Mouse (Mus musculus) neural tube, embryonic 14.5 days (tissue): ENCODE results near the gene Atg4a. TPM values are rescaled to one million over a fixed set of nuclear protein-coding genes. Genes with fewer than 3 reads are reported as not detected.

ENCODE experiments used
- ATAC-seq: fragments of 200-750 bp; cut with Nextera tagmentation; 2 replicates; pipeline ENCODE4 v1.8.0; 2017; ENCODE audit warnings: low read depth, mild to moderate bottlenecking, moderate TSS enrichment, moderate library complexity
- H3K27ac ChIP-seq: fragments of 300-500 bp; sonication (generic); 2 replicates; pipeline ENCODE4 v1.5.1; 2014; ENCODE audit warnings: low read depth, mild to moderate bottlenecking, control low read depth, low read length, moderate library complexity, mixed read lengths
- H3K27me3 ChIP-seq: fragments of 300-500 bp; sonication (generic); 2 replicates; pipeline ENCODE4 v1.6.1; 2014; ENCODE audit warnings: low read length; ENCODE audit not compliant: control insufficient read depth, insufficient read depth
- H3K36me3 ChIP-seq: fragments of 300-500 bp; sonication (generic); 2 replicates; pipeline ENCODE4 v1.6.1; 2014; ENCODE audit warnings: low read length, mixed read lengths; ENCODE audit not compliant: control insufficient read depth, insufficient read depth
- H3K4me1 ChIP-seq: fragments of 300-500 bp; sonication (generic); 2 replicates; pipeline ENCODE4 v1.6.1; 2014; ENCODE audit warnings: low read length; ENCODE audit not compliant: control insufficient read depth, insufficient read depth
- H3K4me2 ChIP-seq: fragments of 300-500 bp; sonication (generic); 2 replicates; pipeline ENCODE4 v1.6.1; 2014; ENCODE audit warnings: mild to moderate bottlenecking, low read depth, low read length, control low read depth
- H3K4me3 ChIP-seq: fragments of 300-500 bp; sonication (generic); 2 replicates; pipeline ENCODE4 v1.5.1; 2014; ENCODE audit warnings: low read depth, low read length, control low read depth, mixed read lengths
- H3K9ac ChIP-seq: fragments of 300-500 bp; sonication (generic); replicated peaks from 2 replicates; pipeline ENCODE4 v1.6.1; 2014; ENCODE audit warnings: low read depth, mild to moderate bottlenecking, control low read depth, low read length, mixed read lengths
- H3K9me3 ChIP-seq: fragments of 300-500 bp; sonication (generic); 2 replicates; pipeline ENCODE4 v1.6.1; 2016; ENCODE audit warnings: low read length; ENCODE audit not compliant: control insufficient read depth
- WGBS: fragments of 180-500 bp; shearing (Covaris S2); extraction: QIAGEN DNeasy Blood & Tissue Kit; methylation state at CpG from one replicate; pipeline ENCODE4 v1.1.7; 2014; 5-methylcytosine and 5-hydroxymethylcytosine counted together
- polyA plus RNA-seq: library from polyadenylated mRNA; unstranded; fragments of >200 nt; fragmentation: Nextera tagmentation; extraction: Ambion mirVana; gene quantifications from 2 replicates; pipeline ENCODE4 v1.2.1, GENCODE M21; 2014

The Atg4a gene
- polyA plus RNA-seq, 1 experiment from 2014 or later, result 9.4 TPM

GRCm38 (mm10) chrX:140979546-140979945 lies 22.8 kb downstream of the Atg4a start:
- 84% methylated on average over 2 of the region's 2 CpGs for WGBS
- no peaks in the 10 kb centered on the region for H3K36me3 ChIP-seq

DNA sequence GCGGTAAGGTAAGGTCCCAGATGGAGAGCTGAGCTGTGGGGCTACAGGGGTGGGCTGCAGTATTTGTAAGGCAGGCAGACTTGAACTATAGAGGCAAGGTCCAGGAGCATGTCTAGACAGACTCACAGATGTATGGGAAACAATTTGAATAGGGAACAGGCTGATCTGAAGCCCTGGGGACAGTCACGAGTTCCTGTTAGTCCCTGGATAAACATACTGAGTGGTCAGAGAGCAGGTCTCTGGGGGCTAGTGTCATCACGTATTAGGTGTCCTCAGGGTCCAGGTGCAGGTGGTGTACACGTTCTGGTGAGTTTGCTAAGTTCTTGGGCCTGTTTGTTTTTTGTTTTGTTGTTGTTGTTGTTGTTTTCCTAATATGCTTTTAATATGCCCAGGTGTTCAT lies 23.5 kb downstream of the Atg4a start:
- no peak overlapping the region for H3K4me2 ChIP-seq
- H3K9ac ChIP-seq, result no peak overlapping the region
- H3K36me3 ChIP-seq, result no peaks in the 10 kb centered on the region
- H3K4me3 ChIP-seq, result no peak overlapping the region
- WGBS, result 72% methylated on average over 4 of the region's 4 CpGs
- H3K27ac ChIP-seq, result no peak overlapping the region
- H3K27me3 ChIP-seq, result peaks cover 5% of the 10 kb centered on the region; the same call in 1 of the 2 replicates
- no peaks in the 10 kb centered on the region for H3K4me1 ChIP-seq
- H3K9me3 ChIP-seq, result no peaks in the 10 kb centered on the region
- no peak for ATAC-seq

More at GRCm38 (mm10) chrX:140979546-140979945, 22.8 kb downstream of the Atg4a start:
- Histone ChIP-seq H3K4me2 (no peak overlapping the region), H3K4me3 (no peak overlapping the region), H3K9me3 (no peaks in the 10 kb centered on the region), H3K27me3 (peaks cover 5% of the 10 kb centered on the region; the same call in 1 of the 2 replicates), H3K27ac (no peak overlapping the region), H3K9ac (no peak overlapping the region), H3K4me1 (no peaks in the 10 kb centered on the region)
- no peak for ATAC-seq

DNA sequence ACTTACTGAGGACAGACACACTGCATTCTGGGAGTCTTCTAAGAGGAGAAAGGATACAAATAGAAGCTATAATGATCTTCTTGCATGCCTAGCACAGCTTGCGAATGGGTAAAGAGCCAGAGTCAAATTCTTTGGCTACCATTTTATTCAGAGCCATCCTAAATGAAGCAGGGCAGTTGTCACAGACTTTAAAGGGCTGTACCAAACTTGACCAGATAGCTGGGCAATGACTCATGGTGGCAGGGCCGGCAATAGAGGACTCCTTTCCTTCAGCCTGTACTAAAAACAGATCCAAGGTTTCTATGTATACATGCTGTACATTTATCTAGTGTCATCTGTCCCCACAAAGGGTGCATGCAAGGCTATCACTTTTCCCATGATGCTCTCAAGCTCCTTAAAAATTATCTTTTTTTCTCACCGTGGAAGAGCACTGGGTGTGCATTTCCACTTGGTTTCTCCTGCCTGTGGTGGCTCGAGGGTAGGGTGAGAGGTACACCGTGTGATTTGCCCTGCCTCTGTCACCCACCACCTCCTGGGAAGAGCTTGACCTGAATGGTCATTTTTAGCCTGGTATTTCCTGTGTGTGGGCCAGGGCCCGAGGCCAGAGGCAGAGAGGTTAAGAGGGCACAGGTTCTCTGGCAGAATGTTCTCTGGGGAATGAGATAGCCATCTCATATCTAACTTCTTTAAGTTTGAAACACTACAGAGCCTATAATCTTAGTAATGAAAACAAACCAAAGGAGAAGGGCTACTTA lies 26.7 kb downstream of the Atg4a start:
- Histone ChIP-seq H3K4me3 (no peak overlapping the region), H3K9ac (no peak overlapping the region), H3K4me1 (no peaks in the 10 kb centered on the region), H3K9me3 (no peaks in the 10 kb centered on the region), H3K4me2 (no peak overlapping the region), H3K36me3 (no peaks in the 10 kb centered on the region), H3K27ac (no peak overlapping the region), H3K27me3 (no peaks in the 10 kb centered on the region)
- WGBS, result 74% methylated on average over 6 of the region's 6 CpGs
- no peak for ATAC-seq

GRCm38 (mm10) chrX:140984795-140985194 lies 28.1 kb downstream of the Atg4a start:
- Histone ChIP-seq H3K9me3 (no peaks in the 10 kb centered on the region), H3K9ac (no peak overlapping the region), H3K36me3 (no peaks in the 10 kb centered on the region), H3K27ac (no peak overlapping the region), H3K4me2 (no peak overlapping the region), H3K4me3 (no peak overlapping the region), H3K4me1 (no peaks in the 10 kb centered on the region), H3K27me3 (no peaks in the 10 kb centered on the region)
- ATAC-seq, result no peak
- WGBS, result 64% methylated on average over 6 of the region's 6 CpGs

- H3K4me3 ChIP-seq, result no peak overlapping the region
- no peaks in the 10 kb centered on the region for H3K9me3 ChIP-seq
- H3K9ac ChIP-seq, result no peak overlapping the region
- no peaks in the 10 kb centered on the region for H3K4me1 ChIP-seq
- H3K36me3 ChIP-seq, result no peaks in the 10 kb centered on the region
- H3K27me3 ChIP-seq, result no peaks in the 10 kb centered on the region
- 79% methylated on average over 2 of the region's 2 CpGs for WGBS
- H3K4me2 ChIP-seq, result no peak overlapping the region
- ATAC-seq, result no peak
- H3K27ac ChIP-seq, result no peak overlapping the region
Measured at GRCm38 (mm10) chrX:140985256-140985655, 28.5 kb downstream of the Atg4a start.

DNA sequence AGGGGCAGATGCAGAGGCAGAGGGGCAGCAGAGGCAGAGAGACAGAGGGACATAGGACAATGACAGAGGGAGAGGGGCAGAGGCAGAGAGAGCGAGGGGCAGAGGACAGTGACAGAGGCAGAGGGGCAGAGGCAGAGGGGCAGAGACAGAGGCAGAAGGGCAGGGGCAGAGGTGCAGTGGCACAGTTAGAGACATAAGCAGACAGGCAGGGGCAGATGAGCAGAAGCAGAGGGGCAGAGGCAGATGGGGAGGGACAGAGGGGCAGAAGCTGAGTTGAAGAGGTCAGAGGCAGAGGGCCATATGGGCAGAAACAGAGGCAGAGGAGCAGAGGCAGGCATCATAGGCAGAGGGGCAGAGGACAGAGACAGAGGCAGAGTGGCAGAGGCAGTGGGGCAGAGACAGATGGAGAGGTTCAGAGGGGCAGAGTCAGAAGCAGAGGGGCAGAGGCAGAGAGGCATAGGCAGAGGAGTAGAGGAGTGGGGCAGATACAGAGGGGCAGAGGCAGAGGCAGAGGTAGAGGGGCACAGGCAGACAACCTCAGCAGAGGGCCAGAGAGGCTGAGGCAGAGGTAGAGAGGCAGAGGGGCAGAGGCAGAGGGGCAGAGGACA lies 40.3 kb downstream of the Atg4a start:
- no peaks in the 10 kb centered on the region for H3K9me3 ChIP-seq
- 71% methylated on average over 1 of the region's 1 CpGs for WGBS
- no peaks in the 10 kb centered on the region; the same call in 1 of the 2 replicates for H3K27me3 ChIP-seq

GRCm38 (mm10) chrX:140997912-140998545 lies 41.3 kb downstream of the Atg4a start:
- WGBS, result 89% methylated on average over 1 of the region's 1 CpGs
- no peak for ATAC-seq

More for the DNA sequence above, 40.3 kb downstream of the Atg4a start:
- Histone ChIP-seq H3K4me1 (no peaks in the 10 kb centered on the region), H3K9ac (no peak overlapping the region), H3K4me3 (no peak overlapping the region), H3K27ac (no peak overlapping the region), H3K36me3 (no peaks in the 10 kb centered on the region), H3K4me2 (no peak overlapping the region)
- ATAC-seq, result peak; percentile 60; the same call in 1 of the 2 replicates

GRCm38 (mm10) chrX:140998885-140999284 lies 42.2 kb downstream of the Atg4a start:
- Histone ChIP-seq H3K27ac (no peak overlapping the region), H3K36me3 (no peaks in the 10 kb centered on the region), H3K4me1 (no peaks in the 10 kb centered on the region), H3K4me2 (no peak overlapping the region), H3K9ac (no peak overlapping the region), H3K9me3 (no peaks in the 10 kb centered on the region), H3K27me3 (no peaks in the 10 kb centered on the region; the same call in 1 of the 2 replicates), H3K4me3 (no peak overlapping the region)
- no peak; the same call in 1 of the 2 replicates for ATAC-seq

More at GRCm38 (mm10) chrX:140997912-140998545, 41.3 kb downstream of the Atg4a start:
- no peak overlapping the region for H3K27ac ChIP-seq
- no peaks in the 10 kb centered on the region; the same call in 1 of the 2 replicates for H3K27me3 ChIP-seq
- no peak overlapping the region for H3K9ac ChIP-seq
- no peaks in the 10 kb centered on the region for H3K9me3 ChIP-seq
- H3K36me3 ChIP-seq, result no peaks in the 10 kb centered on the region
- no peak overlapping the region for H3K4me3 ChIP-seq
- H3K4me2 ChIP-seq, result no peak overlapping the region
- no peaks in the 10 kb centered on the region for H3K4me1 ChIP-seq

DNA sequence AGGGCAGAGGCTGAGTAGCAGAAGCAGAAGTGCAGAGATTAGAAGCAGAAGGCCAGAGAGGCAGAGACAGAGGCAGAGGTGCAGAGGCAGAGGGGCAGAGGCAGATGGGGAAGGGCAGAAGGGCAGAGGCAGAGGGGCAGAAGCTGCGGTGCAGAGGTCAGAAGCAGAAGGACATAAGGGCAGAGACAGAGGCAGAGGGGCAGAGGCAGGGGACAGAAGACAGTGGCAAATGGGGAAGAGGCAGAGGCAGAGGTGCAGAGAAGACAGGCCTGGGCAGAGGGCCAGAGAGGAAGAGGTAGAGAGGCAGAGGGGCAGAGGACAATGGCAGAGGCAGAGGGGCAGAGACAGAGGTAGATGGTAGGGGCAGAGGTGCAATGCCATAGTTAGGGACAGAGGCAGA lies 193.0 kb downstream of the Atg4a start:
- Histone ChIP-seq H3K27ac (no peak overlapping the region), H3K9me3 (no peaks in the 10 kb centered on the region), H3K4me3 (no peak overlapping the region), H3K4me1 (no peaks in the 10 kb centered on the region), H3K9ac (no peak overlapping the region), H3K4me2 (no peak overlapping the region), H3K27me3 (no peaks in the 10 kb centered on the region), H3K36me3 (no peaks in the 10 kb centered on the region)
- 50% methylated on average over 1 of the region's 1 CpGs for WGBS
- ATAC-seq, result no peak
